Mouse (Mus musculus) kidney, adult 2 months (tissue): ENCODE measurements around the gene Zg16. TPM values are rescaled to one million over a fixed set of nuclear protein-coding genes. Genes with fewer than 3 reads are reported as not detected.

Experiments
- DNase-seq: peaks from one replicate; pipeline ENCODE4 v3.0.0; 2021
- H3K27ac ChIP-seq: fragments of 200-500 bp; 2 replicates; pipeline ENCODE4 v1.5.1; 2012; ENCODE audit warnings: low read depth, low read length, control low read depth, inconsistent platforms; ENCODE audit not compliant: insufficient read depth
- H3K27me3 ChIP-seq: fragments of 200-500 bp; replicated peaks from 2 replicates; pipeline ENCODE4 v1.6.1; 2012; ENCODE audit warnings: mild to moderate bottlenecking, moderate library complexity, low read length, inconsistent platforms; ENCODE audit not compliant: control insufficient read depth, insufficient read depth
- H3K36me3 ChIP-seq: fragments of 200-500 bp; 2 replicates; pipeline ENCODE4 v1.6.1; 2012; ENCODE audit warnings: mild to moderate bottlenecking, moderate library complexity, low read length, inconsistent platforms; ENCODE audit not compliant: control insufficient read depth, insufficient read depth
- H3K4me1 ChIP-seq: fragments of 200-500 bp; 2 replicates; pipeline ENCODE4 v1.6.1; 2011; ENCODE audit warnings: low read length; ENCODE audit not compliant: control insufficient read depth, insufficient read depth
- H3K4me3 ChIP-seq: fragments of 200-500 bp; 2 replicates; pipeline ENCODE4 v1.5.1; 2011; ENCODE audit warnings: mild to moderate bottlenecking, low read depth, low read length, control low read depth; ENCODE audit not compliant: insufficient read depth
- CTCF ChIP-seq: fragments of 200-500 bp; conservative IDR thresholded peaks from 2 replicates; pipeline ENCODE4 v1.5.1; 2011; ENCODE audit warnings: low read depth, mild to moderate bottlenecking, control low read depth, low read length, moderate library complexity, mixed read lengths; ENCODE audit not compliant: insufficient read depth, insufficient read length
- POLR2A ChIP-seq: fragments of 200-500 bp; IDR thresholded peaks from one replicate; pipeline ENCODE4 v1.6.1; 2011; ENCODE audit warnings: low read depth, low read length, control low read depth
- WGBS: fragments of 180-500 bp; shearing (Covaris S2); methylation state at CpG from one replicate; pipeline ENCODE4 v1.1.7; 2018; 5-methylcytosine and 5-hydroxymethylcytosine counted together
- polyA plus RNA-seq: library from polyadenylated mRNA; depleted of rRNA; stranded (reverse); fragments of >200 nt; gene quantifications from 2 replicates; pipeline ENCODE4 v1.2.3, GENCODE M21; 2012

The Zg16 gene
- polyA plus RNA-seq, 1 experiment = not detected

GRCm38 (mm10) chr7:127016081-127016480 is 71.0 kb downstream of the Zg16 start:
- no peak for TF ChIP-seq POLR2A
- no peak for TF ChIP-seq CTCF
- under 1% methylated on average over 10 of the region's 10 CpGs for WGBS
- DNase-seq = peak; percentile 87
- Histone ChIP-seq H3K27ac (peak overlapping the region; percentile 96), H3K27me3 (no peaks in the 10 kb centered on the region), H3K4me3 (peak overlapping the region; percentile 89), H3K36me3 (no peaks in the 10 kb centered on the region), H3K4me1 (peaks cover 11% of the 10 kb centered on the region; the same call in 1 of the 2 replicates)

- no peak for DNase-seq
- WGBS = 91% methylated on average over 12 of the region's 12 CpGs
- Histone ChIP-seq H3K27ac (no peak overlapping the region), H3K4me1 (peaks cover 11% of the 10 kb centered on the region; the same call in 1 of the 2 replicates), H3K27me3 (no peaks in the 10 kb centered on the region), H3K4me3 (no peak overlapping the region), H3K36me3 (no peaks in the 10 kb centered on the region)
- TF ChIP-seq CTCF (no peak), POLR2A (no peak)
These were observed 72.1 kb downstream of the Zg16 start for GRCm38 (mm10) chr7:127014993-127015392.

GRCm38 (mm10) chr7:127014320-127014719 is 72.8 kb downstream of the Zg16 start, which contains the start of gene Mvp:
Gene Mvp, minus strand, starts transcription at chr7:127014621.
- peak within 1 kb of the TSS; percentile 89 for H3K27ac ChIP-seq
- H3K4me1 ChIP-seq = peaks cover 11% of the 10 kb centered on the region; the same call in 1 of the 2 replicates
- H3K27me3 ChIP-seq = no peaks in the 10 kb centered on the region
- TF ChIP-seq POLR2A (no peak), CTCF (no peak)
- DNase-seq = peak; percentile 91
- 0% methylated on average over 11 of the region's 11 CpGs for WGBS
- H3K36me3 ChIP-seq = no peaks in the 10 kb centered on the region
- H3K4me3 ChIP-seq = peak within 1 kb of the TSS; percentile 90

- Histone ChIP-seq H3K27ac (no peak overlapping the region), H3K27me3 (no peaks in the 10 kb centered on the region), H3K36me3 (no peaks in the 10 kb centered on the region), H3K4me3 (no peak overlapping the region), H3K4me1 (peaks cover 11% of the 10 kb centered on the region; the same call in 1 of the 2 replicates)
- TF ChIP-seq CTCF (no peak), POLR2A (no peak)
- 85% methylated on average over 6 of the region's 6 CpGs for WGBS
- no peak for DNase-seq
These were observed 73.7 kb downstream of the Zg16 start for GRCm38 (mm10) chr7:127013385-127013784.

GRCm38 (mm10) chr7:127012845-127013244 is 74.3 kb downstream of the Zg16 start:
- no peak for TF ChIP-seq CTCF
- TF ChIP-seq POLR2A = no peak
- no peak for DNase-seq
- H3K27me3 ChIP-seq = no peaks in the 10 kb centered on the region
- 93% methylated on average over 10 of the region's 10 CpGs for WGBS
- H3K4me1 ChIP-seq = peaks cover 9% of the 10 kb centered on the region; the same call in 1 of the 2 replicates
- no peaks in the 10 kb centered on the region for H3K36me3 ChIP-seq
- no peak overlapping the region for H3K27ac ChIP-seq
- H3K4me3 ChIP-seq = no peak overlapping the region

- H3K27ac ChIP-seq = no peak overlapping the region
- WGBS = 66% methylated on average over 6 of the region's 6 CpGs
- no peak overlapping the region for H3K4me3 ChIP-seq
- no peak for TF ChIP-seq CTCF
- TF ChIP-seq POLR2A = no peak
- DNase-seq = no peak
- H3K27me3 ChIP-seq = no peaks in the 10 kb centered on the region
- H3K4me1 ChIP-seq = peaks cover 5% of the 10 kb centered on the region; the same call in 1 of the 2 replicates
- no peaks in the 10 kb centered on the region for H3K36me3 ChIP-seq
These were observed 74.8 kb downstream of the Zg16 start for GRCm38 (mm10) chr7:127012374-127012773.

GRCm38 (mm10) chr7:127011717-127012116 is 75.4 kb downstream of the Zg16 start:
- peaks cover 5% of the 10 kb centered on the region; the same call in 1 of the 2 replicates for H3K4me1 ChIP-seq

More at GRCm38 (mm10) chr7:127011717-127012116, 75.4 kb downstream of the Zg16 start:
- H3K4me3 ChIP-seq = no peak overlapping the region
- no peak overlapping the region for H3K27ac ChIP-seq
- 78% methylated on average over 2 of the region's 2 CpGs for WGBS
- no peaks in the 10 kb centered on the region for H3K36me3 ChIP-seq
- DNase-seq = no peak
- H3K27me3 ChIP-seq = no peaks in the 10 kb centered on the region
- TF ChIP-seq CTCF (no peak), POLR2A (no peak)
